Mouse (Mus musculus): ENCODE data around the gene Ttc4.

The Ttc4 gene

GRCm38 (mm10) chr4:106650833-106651527, 27.8 kb downstream of the Ttc4 start, which contains the start of gene Pars2:
TSS of gene Pars2 (plus strand) at chr4:106651069.
- DNase-seq (ENCODE audit: low spot score in 2 of 2), result peak; percentile 97

DNA sequence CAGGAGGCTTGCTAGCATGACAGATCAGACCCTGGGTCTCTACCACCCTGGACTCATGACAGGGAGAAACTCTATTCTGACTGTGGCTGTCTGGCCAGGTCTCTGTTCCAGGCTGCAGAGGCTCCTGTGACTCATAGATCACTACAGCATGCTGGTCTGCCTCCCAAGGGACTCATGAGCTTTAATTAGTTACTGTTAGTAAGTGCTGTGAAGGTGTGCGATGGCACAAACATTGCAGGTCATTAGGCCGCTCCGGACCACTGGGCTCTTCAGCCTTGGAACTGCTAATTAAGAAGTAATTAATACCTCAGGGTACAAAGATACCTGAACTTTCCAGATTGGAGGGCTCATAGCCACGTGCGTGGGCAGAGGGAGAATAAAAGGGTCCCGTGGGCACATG, 31.6 kb downstream of the Ttc4 start:
- DNase-seq (ENCODE audit: low spot score in 2 of 2), result no peak

DNA sequence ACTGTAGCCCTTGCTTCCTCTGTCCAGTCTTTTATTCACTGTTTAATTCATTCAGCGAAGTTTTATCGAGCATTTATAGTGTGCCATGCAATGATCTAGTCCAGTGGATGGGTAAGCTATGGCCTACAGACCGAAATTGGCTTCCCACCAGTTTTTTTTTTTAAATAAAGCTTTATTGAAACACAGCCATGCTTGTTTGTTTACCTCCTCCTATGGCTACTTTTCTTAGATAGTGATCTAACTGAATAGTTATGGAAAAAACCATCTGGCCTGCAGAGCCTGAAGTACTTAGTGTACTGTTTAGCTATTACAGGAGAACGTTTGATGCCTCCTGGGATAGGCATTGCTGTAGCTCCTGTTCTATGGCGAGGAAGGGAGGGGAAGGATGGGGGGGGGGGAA, 32.9 kb downstream of the Ttc4 start:
- DNase-seq (ENCODE audit: low spot score in 2 of 2), result no peak

GRCm38 (mm10) chr4:106644218-106644610, 34.5 kb downstream of the Ttc4 start:
- no peak for DNase-seq (ENCODE audit: low spot score in 2 of 2)

GRCm38 (mm10) chr4:106643483-106644217, 35.1 kb downstream of the Ttc4 start:
- DNase-seq (ENCODE audit: low spot score in 2 of 2), result no peak

- DNase-seq (ENCODE audit: low spot score in 2 of 2), result no peak
Measured at GRCm38 (mm10) chr4:106634086-106634479, 44.7 kb downstream of the Ttc4 start.

GRCm38 (mm10) chr4:106633281-106634085, 45.3 kb downstream of the Ttc4 start:
- DNase-seq (ENCODE audit: low spot score in 2 of 2), result no peak

GRCm38 (mm10) chr4:106632313-106632712, 46.4 kb downstream of the Ttc4 start:
- DNase-seq (ENCODE audit: low spot score in 2 of 2), result no peak

DNA sequence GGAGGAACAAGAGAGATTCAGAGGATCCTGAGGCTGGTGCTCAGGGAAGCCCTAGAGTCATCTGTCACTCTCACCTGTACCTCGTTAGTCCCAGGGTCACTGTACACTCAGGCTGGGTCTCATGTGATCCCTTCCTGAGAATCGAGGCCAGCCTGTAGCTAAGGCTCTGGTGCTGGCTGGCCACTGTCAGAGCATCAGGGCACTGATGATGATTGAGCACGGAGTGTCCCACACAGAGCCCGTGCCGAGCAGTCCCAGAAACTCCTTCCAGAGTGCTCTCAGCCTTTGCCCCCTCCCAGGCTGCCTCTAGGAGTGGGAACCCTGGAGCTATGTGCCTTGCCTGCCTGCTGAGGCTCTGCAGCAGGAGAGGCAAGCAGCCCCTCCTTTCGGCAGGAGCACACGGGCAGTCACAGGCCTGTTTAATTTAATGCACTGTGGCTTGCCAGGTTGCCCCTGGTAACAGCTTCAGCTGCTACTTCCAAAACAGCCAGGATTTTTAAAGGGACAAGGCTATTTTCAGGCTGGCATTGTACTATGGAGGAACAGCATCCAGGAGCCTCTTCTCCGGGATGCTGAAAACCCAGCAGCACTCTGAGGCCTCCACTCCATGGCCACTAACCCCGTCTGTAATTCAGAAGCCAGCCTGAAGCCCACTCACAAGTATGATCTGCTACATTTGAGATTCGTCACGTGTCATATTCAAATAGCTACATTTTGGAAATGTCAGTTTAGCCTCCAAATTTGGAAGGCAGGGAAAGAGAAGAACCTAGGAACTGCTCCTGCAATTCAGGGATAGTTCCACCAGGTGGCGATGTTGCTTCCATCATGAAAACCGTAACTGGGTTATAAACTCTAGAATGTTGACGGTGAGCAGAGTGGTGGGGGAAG, 48.2 kb downstream of the Ttc4 start:
- DNase-seq (ENCODE audit: low spot score in 2 of 2), result peak; percentile 83 to 84

DNA sequence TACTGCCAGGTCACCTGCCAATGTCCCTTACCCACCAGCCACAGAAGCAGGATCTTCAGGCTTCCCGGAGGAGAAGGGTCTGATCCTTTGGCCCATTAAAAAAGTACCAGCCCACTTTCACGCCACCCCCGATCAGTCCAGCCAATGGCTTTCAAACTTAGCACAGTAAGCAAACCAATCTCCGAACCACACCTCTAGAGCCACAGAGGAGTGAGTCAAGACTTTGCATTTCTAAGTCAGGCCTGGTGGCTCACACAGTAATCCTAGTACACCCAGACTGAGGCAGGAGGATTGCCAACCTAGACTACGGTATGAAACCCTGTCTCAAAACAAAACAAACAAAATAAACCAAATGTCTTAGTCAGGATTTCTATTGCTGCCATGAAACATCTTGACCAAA, 49.4 kb downstream of the Ttc4 start:
- DNase-seq (ENCODE audit: low spot score in 2 of 2), result no peak

DNA sequence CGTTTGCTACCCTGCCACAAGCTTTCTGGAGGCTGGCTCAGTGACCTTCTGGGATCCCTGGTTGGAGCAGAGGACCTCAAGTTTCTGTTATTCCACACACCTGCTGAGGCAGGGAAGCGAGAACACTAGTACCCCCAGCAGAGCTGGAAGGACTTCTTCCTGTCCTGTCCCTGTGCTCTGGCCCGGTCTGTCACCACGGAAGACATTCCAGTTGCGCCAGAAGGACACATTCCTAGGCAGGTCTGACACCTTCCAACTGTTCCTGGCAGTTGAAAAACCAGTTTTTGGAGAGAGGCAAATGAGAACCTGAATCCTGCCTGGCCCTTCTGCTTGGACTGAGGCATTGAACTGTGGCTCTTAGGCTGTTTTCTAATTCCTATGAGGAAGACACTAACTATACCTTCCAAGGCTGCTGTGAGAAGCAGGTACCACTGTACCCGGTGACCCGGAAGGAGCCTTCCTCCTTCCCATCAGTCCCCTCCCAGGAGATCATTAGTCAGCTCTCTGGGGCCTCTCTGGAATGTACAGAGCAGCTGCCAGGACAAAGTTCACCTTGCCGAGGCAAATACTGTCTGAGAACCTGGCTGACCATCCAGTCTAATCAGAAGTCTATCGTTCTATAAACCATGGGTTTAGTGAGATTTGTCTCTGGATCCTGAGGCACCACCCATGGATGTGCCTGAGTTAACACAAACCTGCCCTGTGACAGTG, 49.9 kb downstream of the Ttc4 start:
- DNase-seq (ENCODE audit: low spot score in 2 of 2), result no peak

- no peak for DNase-seq (ENCODE audit: low spot score in 2 of 2)
Measured at GRCm38 (mm10) chr4:106627809-106628208, 50.9 kb downstream of the Ttc4 start.

- no peak for DNase-seq (ENCODE audit: low spot score in 2 of 2)
Measured at GRCm38 (mm10) chr4:106624271-106624670, 54.5 kb downstream of the Ttc4 start.

DNA sequence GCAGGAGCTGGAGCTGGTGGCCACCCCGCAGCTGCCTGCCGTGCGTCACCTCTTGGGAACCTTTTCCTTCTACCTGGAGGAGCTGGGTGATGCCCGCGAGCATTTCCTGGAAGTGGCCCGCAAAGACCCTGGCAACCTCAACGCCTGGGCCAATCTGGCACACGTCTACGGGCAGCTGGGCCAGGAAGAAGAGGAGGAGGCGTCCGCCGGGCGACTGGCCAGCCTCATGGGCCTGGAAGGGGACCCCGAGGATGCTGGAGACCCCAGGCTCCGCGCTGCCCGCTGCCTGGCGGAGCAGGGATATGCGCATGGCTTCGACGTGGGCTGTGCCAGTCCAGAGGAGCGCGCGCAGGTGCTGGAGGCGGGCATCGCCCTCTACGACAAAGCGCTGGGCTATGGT, 56.0 kb downstream of the Ttc4 start:
- no peak for DNase-seq (ENCODE audit: low spot score in 2 of 2)

- no peak for DNase-seq (ENCODE audit: low spot score in 2 of 2)
Measured at GRCm38 (mm10) chr4:106622030-106622493, 56.7 kb downstream of the Ttc4 start, which contains the start of gene Ttc22. TSS of gene Ttc22 (plus strand) at chr4:106622432.

DNA sequence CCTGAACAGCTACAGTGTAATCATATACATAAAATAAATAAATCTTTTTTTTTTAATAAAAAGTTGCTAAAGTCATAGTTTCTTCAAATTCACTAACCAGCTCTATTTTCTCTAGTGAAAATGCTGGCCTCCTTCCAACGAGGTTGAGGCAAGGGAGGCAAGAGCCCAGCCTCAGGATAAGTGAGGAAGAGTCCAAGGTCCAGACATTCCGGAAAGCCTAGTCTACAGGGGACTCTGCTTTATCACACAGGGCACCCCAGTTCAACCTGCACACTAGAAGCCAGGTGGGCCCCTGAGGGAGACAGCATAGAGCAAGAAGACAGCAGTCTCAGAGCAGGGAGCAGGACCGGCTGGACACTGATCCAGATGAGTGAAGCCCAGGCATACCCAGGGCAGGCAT, 57.3 kb downstream of the Ttc4 start:
- no peak for DNase-seq (ENCODE audit: low spot score in 2 of 2)

DNA sequence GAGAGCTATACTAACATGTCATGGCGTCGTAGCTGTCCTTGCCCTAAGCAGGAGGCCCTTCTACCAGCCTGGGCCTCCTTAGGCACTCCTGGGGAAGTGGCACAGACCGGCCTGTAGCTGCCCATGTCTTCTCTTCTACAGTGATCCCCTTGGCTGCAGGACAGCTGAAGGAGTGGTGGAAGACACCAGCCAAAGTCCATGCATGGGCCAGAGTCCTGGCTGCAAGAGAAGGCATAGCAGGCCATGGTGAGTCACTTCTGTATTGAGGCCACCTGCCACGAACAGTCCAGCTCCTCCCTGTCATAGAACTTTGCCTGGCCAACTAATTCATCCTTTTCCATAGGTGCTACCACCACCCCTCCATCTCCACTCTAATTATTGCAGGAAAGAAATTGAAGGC, 59.8 kb downstream of the Ttc4 start:
- DNase-seq (ENCODE audit: low spot score in 2 of 2), result no peak

- no peak for DNase-seq (ENCODE audit: low spot score in 2 of 2)
Measured at GRCm38 (mm10) chr4:106617056-106617455, 61.7 kb downstream of the Ttc4 start, which contains the start of gene Lexm. TSS of gene Lexm (minus strand) at chr4:106617241.

DNA sequence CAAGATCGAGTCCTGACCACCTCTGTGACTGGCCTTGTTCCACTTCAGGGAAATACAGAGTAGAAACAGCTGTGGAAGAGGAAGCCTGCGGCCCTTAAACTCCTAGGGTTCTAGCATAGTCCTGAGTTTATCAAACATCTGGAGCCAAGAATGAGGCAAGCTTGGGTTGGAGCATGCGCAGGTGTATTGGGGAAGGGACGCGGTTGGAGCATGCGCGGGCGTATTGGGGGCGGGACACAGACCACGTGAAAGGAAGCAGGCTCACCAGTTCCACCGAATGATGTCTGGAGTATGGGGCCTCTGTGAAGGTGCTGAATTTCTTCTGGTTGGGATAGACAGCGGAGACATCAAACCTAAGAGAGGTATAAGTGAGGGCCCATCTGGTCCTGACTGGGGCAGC, 63.1 kb downstream of the Ttc4 start:
- DNase-seq (ENCODE audit: low spot score in 2 of 2), result no peak

DNA sequence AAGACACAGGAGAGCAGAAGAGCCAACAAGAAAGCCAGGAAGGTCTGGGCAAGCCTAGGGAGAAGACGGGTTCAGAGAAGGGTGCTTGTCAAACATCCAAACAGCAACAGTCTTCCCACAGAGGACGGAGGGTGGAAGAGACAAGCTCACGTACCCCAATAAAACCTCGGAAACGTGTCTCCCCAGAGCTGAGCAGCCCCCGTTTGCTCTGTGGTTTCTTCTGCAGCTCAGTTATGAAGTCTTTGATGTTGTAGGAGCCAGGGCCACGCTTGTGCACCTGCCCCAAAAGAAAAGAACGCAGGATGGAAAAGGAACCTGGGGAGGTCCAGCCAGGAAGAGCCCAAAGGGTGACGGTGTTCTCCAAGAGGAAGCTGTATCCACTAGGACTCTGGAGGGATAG, 63.9 kb downstream of the Ttc4 start:
- DNase-seq (ENCODE audit: low spot score in 2 of 2), result no peak

All from frontal cortex, postnatal 10 days (tissue).